Mouse (Mus musculus): ENCODE measurements around the gene B3galt6.

B3galt6 gene

DNA sequence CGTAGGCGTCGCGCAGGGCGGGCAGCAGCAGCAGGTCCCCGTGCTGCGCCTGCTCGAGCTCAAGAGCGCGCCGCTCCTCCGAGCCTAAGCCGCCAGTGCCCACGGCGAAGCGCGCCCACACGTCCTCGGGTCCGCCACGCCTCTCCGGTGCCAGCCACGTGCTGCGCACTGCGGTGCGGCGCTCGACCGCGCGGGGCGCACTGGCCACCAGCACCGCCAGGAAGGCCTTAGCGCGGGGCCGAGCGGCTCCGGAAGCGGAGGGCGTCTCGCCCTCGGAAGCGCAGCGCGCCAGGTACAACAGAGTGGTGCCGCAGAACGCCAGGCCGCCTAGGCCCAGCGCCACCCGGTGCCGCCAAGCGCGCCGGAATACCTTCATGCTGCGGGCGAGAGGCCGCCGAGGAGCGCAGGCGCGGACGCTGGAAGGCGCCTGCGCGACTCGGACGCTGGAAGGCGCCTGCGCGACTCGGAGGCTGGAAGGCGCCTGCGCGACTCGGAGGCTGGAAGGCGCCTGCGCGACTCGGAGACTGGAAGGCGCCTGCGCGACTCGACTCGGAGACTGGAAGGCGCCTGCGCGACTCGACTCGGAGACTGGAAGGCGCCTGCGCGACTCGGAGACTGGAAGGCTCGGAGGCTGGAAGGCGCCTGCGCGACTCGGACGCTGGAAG, at the start of gene B3galt6, which contains the start of gene Sdf4:
Gene B3galt6, minus strand, starts transcription at position 409 of the 665 bp plus-strand sequence.
Gene Sdf4, plus strand, starts transcription at position 632 of the 665 bp plus-strand sequence.
- DNase-seq (ENCODE audit: low spot score in 2 of 2), result peak; percentile 68 to 87

DNA sequence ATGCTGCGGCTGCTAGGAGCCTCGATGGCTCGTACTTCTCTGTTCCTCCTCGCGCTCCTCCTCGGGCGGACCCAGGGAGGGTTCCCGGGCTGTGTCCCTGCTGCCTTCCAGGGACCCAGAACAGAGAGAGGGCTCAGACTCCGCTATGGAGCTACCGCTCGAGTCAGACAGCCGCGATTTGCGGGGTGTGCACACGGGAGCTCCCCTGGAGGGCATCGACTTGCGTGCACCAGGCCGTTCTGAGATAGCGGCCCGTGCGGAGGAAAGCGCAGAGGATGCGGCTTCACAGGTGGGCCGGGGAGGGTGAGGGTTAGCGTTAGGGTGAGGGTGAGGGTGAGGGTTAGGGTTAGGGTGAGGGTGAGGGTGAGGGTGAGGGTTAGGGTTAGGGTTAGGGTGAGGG, 42.5 kb upstream of the B3galt6 start:
- DNase-seq (ENCODE audit: low spot score in 2 of 2), result no peak

DNA sequence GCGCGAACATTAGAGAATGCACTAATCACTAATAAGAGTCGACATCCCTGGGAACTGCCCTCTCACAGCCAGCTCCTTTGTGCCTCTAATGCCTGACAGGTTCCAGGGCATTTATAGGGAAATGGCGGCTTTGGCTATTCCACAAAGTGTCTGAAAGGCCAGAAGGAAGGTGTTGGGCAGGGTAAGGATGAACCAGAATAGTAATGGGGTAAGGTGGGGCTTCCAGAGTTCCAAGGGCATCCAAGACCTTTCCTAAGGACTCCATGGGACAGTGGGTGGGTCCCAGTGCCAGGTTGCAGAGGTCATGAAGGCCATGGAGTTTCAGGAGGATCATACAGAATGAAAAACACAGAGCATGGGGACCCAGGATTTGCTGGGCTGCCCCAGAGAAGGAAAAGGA, 41.9 kb upstream of the B3galt6 start:
- no peak for DNase-seq (ENCODE audit: low spot score in 2 of 2)

DNA sequence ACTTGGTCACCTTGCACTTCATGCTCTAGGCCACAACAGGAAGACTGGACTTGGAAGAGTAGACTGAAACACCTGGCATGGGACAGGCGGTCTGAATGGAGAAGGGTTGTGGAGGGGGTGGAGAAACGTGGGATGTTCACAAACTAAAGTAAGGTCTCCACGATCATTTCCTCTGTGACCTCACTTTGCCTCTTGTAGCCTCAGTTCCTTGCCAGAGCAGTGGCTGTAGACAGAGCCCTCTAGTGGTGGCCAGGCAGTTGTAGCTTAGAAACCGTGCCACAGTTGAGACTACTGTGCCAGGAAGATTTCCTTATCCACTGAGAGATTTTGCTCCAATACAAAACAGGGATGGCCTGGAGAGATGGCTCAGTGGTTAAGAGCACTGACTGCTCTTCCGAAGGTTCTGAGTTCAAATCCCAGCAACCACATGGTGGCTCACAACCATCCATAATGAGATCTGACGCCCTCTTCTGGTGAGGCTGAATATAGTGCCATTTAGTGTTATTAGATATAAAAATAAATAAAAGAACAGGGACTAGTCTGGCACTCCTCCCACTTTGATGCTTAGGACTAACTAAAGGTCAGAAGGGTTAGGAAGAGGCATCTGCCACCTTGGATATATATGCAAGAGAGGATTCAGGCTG, 41.1 kb upstream of the B3galt6 start:
- DNase-seq (ENCODE audit: low spot score in 2 of 2), result peak in 1 of 2 experiments; percentile 27

DNA sequence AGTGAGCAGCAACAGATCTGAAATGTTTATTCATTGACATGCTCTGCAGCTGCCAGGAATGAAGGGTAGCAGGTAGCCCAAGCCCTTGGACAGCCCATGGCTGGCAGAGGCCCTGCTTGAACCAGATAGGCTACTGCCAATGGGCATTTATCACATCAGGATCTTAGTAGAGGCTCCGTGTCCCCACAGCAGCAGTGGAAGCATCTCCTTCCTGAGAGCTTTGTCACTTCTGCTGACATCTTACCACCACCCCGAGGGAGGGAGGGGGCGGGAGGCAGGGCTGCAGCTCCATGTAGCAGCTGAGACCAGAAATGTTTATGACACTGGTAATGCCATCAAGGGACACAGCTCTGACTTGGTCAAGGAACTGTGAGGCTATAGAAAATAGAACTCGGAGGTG, 40.4 kb upstream of the B3galt6 start:
- no peak for DNase-seq (ENCODE audit: low spot score in 2 of 2)

DNA sequence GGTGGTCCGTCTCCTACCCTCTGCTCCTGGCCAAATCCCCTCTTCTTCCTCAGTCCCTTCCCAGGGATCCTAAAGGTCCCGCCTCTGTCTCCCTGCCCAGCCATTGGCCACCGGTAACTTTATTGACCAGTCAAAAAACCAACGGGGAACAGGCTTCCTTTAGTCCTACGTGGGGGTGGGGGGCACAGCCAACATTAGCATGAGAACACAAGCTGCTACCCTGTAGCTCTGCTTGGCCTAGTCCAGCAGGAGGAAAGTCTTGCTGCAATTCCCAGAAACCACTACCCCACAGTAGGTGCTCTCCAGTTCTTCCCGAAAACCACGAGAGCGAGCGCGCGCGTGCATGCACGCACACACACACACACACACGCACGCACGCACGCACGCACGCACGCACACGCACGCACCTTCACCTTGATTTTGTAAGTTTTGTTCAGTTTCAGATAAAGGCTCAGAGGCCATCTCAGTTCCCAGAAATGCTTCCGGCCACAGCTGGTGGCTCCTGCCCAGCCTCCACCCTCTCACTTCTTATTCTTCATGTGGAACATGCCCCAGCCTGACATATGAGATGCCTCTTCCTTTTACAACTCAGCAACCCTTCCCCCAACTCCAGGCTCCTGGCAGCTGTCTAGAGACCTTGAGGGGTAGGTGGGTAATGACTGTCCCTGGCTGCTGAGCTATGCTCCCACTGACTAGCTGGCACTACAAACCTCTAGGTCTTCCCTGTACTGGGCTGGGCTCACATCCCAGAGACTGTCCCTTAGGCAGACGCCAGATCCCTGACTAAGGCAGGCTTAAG, 39.3 kb upstream of the B3galt6 start:
- peak; percentile 67 to 73 for DNase-seq (ENCODE audit: low spot score in 2 of 2)

DNA sequence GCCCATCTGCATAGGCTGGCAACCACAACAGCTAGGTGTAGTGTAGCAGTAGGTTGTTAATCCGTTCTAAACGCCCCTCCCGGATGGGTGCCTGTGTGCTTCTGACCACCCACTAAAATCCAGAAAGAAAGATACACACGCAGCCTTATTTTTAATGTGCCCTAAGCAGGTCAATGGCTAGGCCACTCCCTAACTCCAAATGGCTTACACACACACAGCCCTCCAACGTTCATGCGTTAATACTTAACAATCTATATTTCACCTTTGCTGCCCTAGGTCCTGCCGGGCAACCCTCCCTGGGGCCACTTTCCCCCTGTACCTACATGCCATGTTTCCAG, 38.8 kb upstream of the B3galt6 start:
- DNase-seq (ENCODE audit: low spot score in 2 of 2), result no peak

DNA sequence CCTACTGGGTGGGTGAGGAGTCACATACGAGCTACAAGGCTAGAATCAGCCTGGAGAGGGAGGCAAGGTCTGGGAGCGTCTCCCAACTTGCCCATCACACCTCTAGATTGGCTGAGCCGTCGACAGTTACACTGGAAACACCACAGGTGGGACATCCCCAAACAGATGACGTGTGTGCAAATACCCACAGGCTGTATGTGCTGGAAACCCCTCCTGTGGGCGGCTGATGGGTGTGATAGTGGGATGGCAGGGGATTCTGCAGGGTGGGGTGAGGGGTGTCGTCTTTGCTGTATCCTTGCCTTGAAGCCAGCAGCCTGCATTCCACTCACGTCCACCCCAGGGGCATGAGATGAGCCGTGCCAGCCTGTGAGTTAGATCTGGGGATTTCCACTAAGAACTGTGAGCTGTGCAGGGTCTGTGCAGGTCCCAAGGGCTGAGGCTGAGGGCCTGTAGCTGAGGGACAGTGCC, 38.2 kb upstream of the B3galt6 start:
- no peak for DNase-seq (ENCODE audit: low spot score in 2 of 2)

DNA sequence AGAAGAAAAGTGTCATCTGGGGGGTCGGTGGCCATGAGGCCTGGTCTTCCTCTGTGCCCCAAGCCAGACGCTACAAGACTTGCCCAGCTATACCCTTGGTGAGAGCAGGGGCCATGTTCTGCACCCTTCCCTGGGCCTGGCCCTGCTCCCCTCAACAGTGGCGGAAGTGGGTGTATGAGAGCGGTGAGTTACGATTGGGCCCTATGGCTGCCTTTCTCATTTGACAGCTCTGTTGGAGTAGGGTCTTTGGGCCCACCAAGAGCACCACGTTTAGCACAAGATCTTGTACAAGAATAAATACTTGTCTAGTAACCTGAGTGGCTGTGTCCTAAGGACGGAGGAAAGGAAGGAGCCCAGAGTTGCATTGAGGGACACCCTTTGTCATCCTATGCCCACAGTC, 36.1 kb upstream of the B3galt6 start:
- DNase-seq (ENCODE audit: low spot score in 2 of 2), result no peak

DNA sequence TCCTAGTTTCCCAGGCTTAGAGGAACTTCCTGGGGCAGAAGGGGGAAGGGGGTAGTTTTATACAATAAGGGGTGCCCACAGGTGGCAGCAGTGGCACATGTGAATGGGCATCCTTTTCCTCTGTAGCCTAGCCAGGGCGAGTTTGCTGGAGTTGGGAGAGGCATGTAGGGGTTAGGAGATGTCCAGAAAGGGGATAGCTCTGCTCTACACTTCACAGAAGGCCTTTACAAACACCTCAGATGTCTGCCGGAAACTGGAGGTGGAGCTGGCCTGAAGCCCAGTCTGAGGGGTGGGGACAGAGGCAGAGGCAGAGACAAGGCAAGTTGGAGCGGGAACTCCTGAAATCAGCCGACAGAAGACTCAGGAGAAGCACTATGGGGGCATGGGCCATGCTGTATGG, 33.6 kb upstream of the B3galt6 start, which contains the start of gene Tnfrsf18:
Gene Tnfrsf18, plus strand, starts transcription at position 152 of the 400 bp plus-strand sequence.
- peak; percentile 52 to 54 for DNase-seq (ENCODE audit: low spot score in 2 of 2)

DNA sequence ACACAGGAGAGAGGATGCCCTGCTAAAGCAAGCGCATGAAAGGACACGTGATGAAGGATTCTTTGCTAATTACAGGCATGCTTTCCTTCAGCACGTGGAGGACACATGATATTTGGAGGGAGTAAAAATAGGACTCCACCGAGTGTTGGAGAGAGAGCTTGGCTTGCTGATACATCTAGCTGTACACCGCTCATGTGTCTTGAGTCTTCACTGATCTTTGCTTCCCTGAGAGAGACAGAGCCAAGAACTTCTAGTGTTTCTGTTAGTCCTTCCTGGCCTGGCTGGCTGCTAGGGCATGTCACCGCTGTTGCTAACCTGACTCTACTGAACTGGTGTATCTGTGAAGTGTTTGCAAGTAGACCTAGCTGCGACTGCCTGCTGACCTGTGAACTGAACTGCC, 31.7 kb upstream of the B3galt6 start:
- no peak for DNase-seq (ENCODE audit: low spot score in 2 of 2)

DNA sequence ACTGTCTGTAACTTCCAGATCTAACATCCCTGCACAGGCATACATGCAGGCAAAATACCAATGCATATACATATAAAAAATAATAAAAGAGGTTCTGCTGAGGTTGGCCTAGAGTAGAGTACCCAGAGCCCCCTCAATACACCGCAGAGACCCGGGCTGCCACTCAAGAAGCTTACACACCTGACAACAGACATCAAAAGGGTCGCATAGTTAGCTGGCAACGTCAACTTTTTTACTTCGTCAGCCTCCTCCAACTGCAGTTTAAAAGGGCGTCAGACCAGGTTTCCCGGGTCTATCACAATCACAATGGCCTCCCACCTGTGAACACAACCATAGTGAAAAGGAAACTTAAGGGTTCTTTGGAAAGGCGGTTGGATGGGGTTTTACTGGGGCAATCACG, 31.1 kb upstream of the B3galt6 start:
- no peak for DNase-seq (ENCODE audit: low spot score in 2 of 2)

DNA sequence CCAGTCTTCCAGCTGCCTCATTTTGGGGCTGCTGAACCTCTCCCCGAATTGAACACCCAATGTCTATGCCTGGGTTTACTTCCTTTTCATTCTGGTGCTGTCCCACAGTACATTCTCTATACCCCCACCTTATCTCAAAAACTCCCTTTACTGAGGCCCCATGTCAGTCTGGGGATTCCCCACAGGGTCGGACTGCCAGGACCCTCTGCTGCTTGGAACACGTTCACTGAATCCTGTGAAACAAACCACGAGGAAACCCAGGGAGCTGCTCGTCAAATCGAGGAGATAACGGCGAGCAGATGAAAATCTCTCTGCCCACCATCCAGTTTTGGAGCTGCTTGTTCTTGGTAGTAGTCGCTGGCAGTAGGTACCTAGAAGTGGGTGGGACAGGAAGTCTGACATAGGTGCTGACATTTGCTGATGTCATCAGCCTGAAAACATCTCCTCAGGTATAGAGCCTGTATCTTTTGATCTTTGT, 29.5 kb upstream of the B3galt6 start:
- no peak for DNase-seq (ENCODE audit: low spot score in 2 of 2)

DNA sequence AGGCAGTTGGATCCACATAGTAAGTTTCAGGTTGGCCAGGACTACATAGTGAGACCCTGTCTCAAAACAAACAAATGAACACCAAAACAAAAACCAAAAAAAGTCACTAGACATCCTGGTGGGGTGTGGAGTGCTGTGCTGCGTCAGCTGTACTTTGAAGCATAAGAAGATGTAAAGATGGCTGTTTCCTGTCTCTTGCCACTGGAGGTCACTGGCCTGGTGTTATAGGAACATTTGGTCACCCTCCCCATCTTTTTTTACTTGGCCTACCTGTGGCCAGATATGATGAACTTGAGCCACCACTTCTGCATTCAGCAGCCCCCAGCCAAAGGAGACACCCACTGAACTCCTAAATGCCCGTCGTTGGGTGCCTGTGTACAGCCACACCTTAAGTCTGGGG, 28.9 kb upstream of the B3galt6 start:
- DNase-seq (ENCODE audit: low spot score in 2 of 2), result no peak

DNA sequence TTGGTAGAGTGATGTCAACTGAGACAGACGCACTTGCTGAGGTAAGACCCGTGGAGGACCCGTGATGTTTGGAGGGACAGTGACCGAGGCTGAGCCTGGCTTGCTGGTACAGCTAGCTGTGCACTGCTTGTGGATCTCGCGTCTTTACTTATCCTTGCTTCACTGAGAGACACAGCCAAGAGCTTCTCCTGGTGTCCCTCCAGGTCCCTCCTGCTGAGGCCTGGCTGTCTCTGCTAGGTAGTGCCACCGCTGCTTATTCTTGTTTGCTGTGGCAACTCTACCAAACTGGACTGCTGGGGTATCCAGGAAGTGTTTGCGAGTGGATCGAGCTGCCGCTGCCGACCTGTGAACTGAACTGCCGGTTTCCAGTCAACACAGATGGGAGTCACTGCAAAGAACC, 27.3 kb upstream of the B3galt6 start:
- no peak for DNase-seq (ENCODE audit: low spot score in 2 of 2)

DNA sequence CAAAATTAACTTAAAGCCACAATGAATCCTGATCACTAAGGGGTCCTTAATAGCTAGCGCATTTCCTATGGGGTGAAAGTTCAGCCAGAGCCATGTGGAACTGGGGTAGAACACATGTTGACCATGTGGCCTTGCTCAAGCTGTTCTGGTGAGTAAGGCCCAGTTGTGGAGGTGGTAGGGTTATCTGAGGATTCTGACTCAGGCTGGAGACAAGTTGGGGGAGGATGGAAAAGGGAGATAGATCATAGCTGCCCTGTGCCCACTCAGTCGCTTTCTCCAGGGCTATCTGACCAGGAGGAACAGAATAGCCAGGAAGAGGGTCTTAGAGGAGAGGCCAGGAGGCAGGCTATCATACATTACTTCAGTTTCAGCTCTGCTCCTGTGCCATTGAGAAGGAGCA, 22.0 kb upstream of the B3galt6 start:
- no peak for DNase-seq (ENCODE audit: low spot score in 2 of 2)

DNA sequence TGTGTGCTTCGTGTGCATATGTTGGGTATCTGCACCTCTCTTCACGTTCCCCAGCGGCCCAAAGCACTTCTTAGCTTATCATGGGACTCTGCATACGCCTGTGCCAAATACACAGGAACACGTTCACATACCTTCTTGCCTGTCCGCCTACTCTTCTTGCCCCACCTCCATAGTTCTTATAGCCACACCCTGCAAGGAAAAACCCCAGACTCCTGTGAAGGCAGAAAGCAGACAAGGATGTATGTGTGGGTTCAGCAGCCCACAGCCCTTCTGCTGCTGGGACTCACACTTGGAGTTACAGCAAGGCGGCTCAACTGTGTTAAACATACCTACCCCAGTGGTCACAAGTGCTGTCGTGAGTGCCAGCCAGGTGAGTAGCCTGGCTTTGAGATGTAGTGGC, 21.2 kb upstream of the B3galt6 start, which contains the start of gene Tnfrsf4:
Gene Tnfrsf4, plus strand, starts transcription at position 207 of the 400 bp plus-strand sequence.
- DNase-seq (ENCODE audit: low spot score in 2 of 2), result no peak

DNA sequence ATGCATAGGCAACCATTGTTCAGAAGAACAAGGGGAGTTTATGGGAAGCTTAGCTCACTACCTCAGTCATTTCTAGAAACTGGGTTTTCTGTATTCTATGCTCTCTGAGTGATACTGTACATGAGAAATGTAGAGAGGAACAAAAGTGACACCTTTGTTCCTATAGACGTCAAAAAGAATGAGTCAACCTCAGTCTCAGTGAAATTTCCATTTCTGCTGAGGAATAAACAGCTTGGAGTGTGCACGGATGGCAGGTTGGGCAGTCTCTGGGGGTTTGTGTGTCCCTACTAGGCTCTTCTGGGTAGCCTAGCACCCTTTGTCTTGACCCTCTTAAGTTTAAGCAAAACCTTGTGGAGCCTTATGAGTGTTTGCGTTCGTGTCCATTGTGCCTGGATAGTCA, 15.9 kb upstream of the B3galt6 start:
- no peak for DNase-seq (ENCODE audit: low spot score in 2 of 2)

DNA sequence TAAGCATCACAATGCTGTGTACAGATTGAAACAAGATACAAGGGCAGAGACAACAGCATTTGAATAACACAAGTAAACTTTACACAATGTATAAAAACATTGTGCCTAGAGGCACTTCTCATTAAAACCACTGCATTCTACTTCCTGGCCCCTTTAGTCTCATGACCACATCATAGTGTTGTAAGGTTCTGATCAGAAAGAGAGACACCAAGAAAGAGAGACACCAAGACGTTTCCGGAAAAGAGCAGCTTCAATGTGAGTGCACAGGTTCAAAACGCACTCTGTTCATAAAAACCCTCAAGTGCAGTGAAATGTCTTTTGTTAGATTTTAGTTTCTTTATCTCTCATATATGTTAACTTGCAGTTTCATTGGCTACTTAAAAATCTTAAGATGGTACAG, 11.7 kb upstream of the B3galt6 start:
- no peak for DNase-seq (ENCODE audit: low spot score in 2 of 2)

DNA sequence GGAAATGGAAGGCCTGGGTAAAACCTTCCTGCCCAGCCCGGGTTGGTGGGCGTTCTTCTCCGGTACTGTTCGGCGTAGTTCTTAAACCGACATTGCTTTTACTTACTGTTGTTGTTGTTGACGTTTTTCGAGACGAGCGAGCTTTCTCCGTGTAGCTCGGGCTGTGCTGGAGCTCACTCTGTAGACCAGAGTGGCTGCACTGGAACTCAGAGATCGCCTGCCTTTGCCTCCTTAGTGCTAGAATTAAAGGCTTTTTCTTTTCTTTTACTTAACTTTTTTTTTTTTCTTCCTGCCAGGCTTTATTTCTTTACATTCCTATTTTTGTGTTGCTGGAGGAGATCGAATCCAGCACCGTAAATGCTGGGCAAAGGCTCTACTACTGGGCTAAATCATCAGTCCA, 1.2 kb upstream of the B3galt6 start:
- DNase-seq (ENCODE audit: low spot score in 2 of 2), result no peak

DNA sequence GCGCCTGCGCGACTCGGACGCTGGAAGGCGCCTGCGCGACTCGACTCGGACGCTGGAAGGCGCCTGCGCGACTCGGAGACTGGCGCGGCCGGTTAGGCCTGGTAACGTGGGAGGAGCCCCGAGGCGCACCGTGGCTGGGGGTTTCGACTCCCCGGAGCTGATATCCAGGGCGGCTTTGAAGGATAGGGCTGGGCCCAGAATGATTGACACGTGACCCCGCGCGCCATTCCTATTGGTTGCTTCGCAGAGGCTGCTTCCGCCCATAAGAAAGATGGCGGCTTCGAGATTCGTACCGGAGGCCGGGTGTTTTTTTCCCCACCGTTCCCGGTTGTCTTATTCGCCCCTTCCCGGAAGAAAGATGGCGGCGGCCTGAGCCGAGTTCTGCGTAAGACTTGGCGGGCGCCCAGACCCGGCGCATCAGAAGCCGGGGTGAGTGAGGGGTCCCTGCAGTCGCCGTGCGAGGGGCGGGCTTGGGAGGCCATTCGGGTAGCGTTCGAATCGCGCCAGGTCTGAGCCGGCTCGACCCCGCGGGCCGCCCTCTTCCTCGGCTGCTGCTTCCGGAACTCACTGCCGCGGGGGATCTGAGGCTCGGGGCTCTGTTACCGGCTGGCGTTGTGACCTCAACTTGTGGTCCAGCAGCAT, 578 bp upstream of the B3galt6 start:
- DNase-seq (ENCODE audit: low spot score in 2 of 2), result peak; percentile 91 to 99

DNA sequence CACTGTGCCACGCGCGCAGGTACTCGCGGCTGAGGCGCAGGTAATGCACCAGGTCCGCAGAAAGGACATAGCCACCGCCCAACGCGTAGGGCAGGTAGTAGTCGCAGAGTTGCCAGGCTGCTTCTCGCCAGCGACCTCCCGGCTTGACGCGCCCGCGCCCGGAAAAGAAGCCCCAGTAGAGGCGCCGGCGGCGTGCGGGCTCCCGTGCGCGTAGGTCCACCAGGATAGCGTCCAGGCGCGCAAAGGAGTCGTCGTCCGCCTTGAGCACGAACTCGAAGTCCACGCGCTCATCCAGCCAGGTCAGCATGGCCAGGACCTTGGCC, 580 bp downstream of the B3galt6 start:
- no peak for DNase-seq (ENCODE audit: low spot score in 2 of 2)
